Mouse (Mus musculus): ENCODE data around the gene Dhx30. TPM values are rescaled to one million over a fixed set of nuclear protein-coding genes. Genes with fewer than 3 reads are reported as not detected.
A peak's percentile ranks its signal among the peaks of the same experiment; 100 is the strongest.
"Not testable (repeated sequence)": the region's sequence is repeated elsewhere in the genome, so short reads cannot be mapped to it uniquely, and the experiment has no call there.

Gene Dhx30
- total and polyA plus RNA-seq, 3 experiments = 23.6 to 61.6 (median 49.5) TPM

- H3K36me3 ChIP-seq (replicated peaks) = peaks cover 76% of the 10 kb centered on the region
- H3K4me3 ChIP-seq (ENCODE audit: low read depth, low read length) = no peak overlapping the region
- no peaks in the 10 kb centered on the region for H3K9me3 ChIP-seq (replicated peaks)
- TF ChIP-seq GATA2 (IDR thresholded peaks at IDR 0.05; ENCODE audit: borderline replicate concordance, low read depth, low read length) (no peak), GATA1 (IDR thresholded peaks at IDR 0.05; ENCODE audit: borderline replicate concordance, low read length) (no peak), POLR2AphosphoS5 (IDR thresholded peaks at IDR 0.05; ENCODE audit: insufficient replicate concordance, low read depth, low read length) (no peak), TAL1 (conservative IDR thresholded peaks at IDR 0.05; ENCODE audit: low read depth, low read length) (no peak), CTCF (IDR thresholded peaks at IDR 0.05; ENCODE audit: low read depth, low read length) (no peak)
- ATAC-seq (ENCODE audit: extremely low read depth, insufficient number of reproducible peaks, low FRiP score, poor library complexity, severe bottlenecking) = no peak
- no peaks in the 10 kb centered on the region for H3K27me3 ChIP-seq (ENCODE audit: insufficient read depth, low read length)
- DNase-seq (ENCODE audit: low spot score) = no peak
- peaks cover 18% of the 10 kb centered on the region for H3K4me1 ChIP-seq (ENCODE audit: insufficient read depth, low read depth, low read length)
Measured at GRCm38 (mm10) chr9:110097791-110098190, 19.8 kb downstream of the Dhx30 start.

- no peak overlapping the region for H3K4me3 ChIP-seq (ENCODE audit: low read depth, low read length)
- TF ChIP-seq GATA1 (IDR thresholded peaks at IDR 0.05; ENCODE audit: borderline replicate concordance, low read length) = no peak
- TF ChIP-seq POLR2AphosphoS5 (IDR thresholded peaks at IDR 0.05; ENCODE audit: insufficient replicate concordance, low read depth, low read length) = no peak
- TF ChIP-seq CTCF (IDR thresholded peaks at IDR 0.05; ENCODE audit: low read depth, low read length) = no peak
- no peak for TF ChIP-seq GATA2 (IDR thresholded peaks at IDR 0.05; ENCODE audit: borderline replicate concordance, low read depth, low read length)
- no peak for TF ChIP-seq TAL1 (conservative IDR thresholded peaks at IDR 0.05; ENCODE audit: low read depth, low read length)
- ATAC-seq (ENCODE audit: extremely low read depth, insufficient number of reproducible peaks, low FRiP score, poor library complexity, severe bottlenecking) (no peak), DNase-seq (ENCODE audit: low spot score) (no peak)
- H3K4me1 ChIP-seq (ENCODE audit: insufficient read depth, low read depth, low read length) = peaks cover 15% of the 10 kb centered on the region
- peaks cover 89% of the 10 kb centered on the region for H3K36me3 ChIP-seq (replicated peaks)
- H3K9me3 ChIP-seq (replicated peaks) = no peaks in the 10 kb centered on the region
- H3K27me3 ChIP-seq (ENCODE audit: insufficient read depth, low read length) = no peaks in the 10 kb centered on the region
Measured at GRCm38 (mm10) chr9:110094761-110095160, 22.9 kb downstream of the Dhx30 start.

DNA sequence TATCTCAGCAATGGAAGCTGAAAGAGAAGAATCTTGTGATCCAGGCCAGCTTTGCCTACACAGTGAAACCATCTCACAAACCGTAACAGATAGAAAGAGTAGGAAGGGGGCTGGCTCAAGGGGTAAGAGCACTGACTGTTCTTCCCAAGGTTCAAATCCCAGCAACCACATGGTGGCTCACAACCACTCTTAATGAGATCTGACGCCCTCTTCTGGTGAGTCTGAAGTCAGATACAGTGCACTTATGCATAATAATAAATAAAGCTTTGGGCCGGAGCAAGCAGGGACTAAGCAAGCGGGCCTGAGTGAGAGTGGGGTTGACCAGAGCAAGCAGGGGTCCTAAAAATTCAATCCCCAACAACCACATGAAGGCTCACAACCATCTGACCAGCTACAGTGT lies 24.3 kb downstream of the Dhx30 start:
- TF ChIP-seq TAL1 (conservative IDR thresholded peaks at IDR 0.05; ENCODE audit: low read depth, low read length) = no peak
- TF ChIP-seq CTCF (IDR thresholded peaks at IDR 0.05; ENCODE audit: low read depth, low read length) = no peak
- TF ChIP-seq GATA1 (IDR thresholded peaks at IDR 0.05; ENCODE audit: borderline replicate concordance, low read length) = no peak
- no peak for TF ChIP-seq GATA2 (IDR thresholded peaks at IDR 0.05; ENCODE audit: borderline replicate concordance, low read depth, low read length)
- TF ChIP-seq POLR2AphosphoS5 (IDR thresholded peaks at IDR 0.05; ENCODE audit: insufficient replicate concordance, low read depth, low read length) = no peak

DNA sequence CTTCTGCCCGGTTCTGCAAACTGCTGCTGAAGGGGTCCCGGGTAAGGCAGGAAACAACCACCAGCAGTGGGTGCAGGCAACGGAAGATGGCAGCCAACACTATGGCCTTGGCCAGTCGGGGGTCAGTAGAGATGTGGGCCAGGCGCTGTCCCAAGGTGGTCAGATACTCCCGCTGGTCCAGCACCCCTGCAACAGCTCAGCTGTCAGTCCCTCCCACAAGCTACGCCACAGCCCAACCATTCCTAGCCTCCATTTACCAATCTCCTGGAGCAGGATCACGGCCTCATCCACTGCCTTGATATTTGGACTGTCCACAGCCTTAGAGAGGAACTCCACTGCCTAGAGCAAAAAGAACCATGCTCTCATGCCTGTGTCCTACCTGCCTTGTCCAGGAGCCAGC lies 31.9 kb downstream of the Dhx30 start:
- ATAC-seq (ENCODE audit: extremely low read depth, insufficient number of reproducible peaks, low FRiP score, poor library complexity, severe bottlenecking) = no peak
- Histone ChIP-seq H3K4me1 (ENCODE audit: insufficient read depth, low read depth, low read length) (no peaks in the 10 kb centered on the region), H3K4me3 (ENCODE audit: low read depth, low read length) (no peak overlapping the region), H3K9me3 (replicated peaks) (no peaks in the 10 kb centered on the region), H3K36me3 (replicated peaks) (peaks cover 97% of the 10 kb centered on the region), H3K27me3 (ENCODE audit: insufficient read depth, low read length) (no peaks in the 10 kb centered on the region)
- DNase-seq (ENCODE audit: low spot score) = no peak
- TF ChIP-seq CTCF (IDR thresholded peaks at IDR 0.05; ENCODE audit: low read depth, low read length) (no peak), GATA1 (IDR thresholded peaks at IDR 0.05; ENCODE audit: borderline replicate concordance, low read length) (no peak), GATA2 (IDR thresholded peaks at IDR 0.05; ENCODE audit: borderline replicate concordance, low read depth, low read length) (no peak), TAL1 (conservative IDR thresholded peaks at IDR 0.05; ENCODE audit: low read depth, low read length) (no peak), POLR2AphosphoS5 (IDR thresholded peaks at IDR 0.05; ENCODE audit: insufficient replicate concordance, low read depth, low read length) (no peak)

More for the DNA sequence above, 24.3 kb downstream of the Dhx30 start:
- H3K9me3 ChIP-seq (replicated peaks) = no peaks in the 10 kb centered on the region
- peaks cover 92% of the 10 kb centered on the region for H3K36me3 ChIP-seq (replicated peaks)
- no peak for ATAC-seq (ENCODE audit: extremely low read depth, insufficient number of reproducible peaks, low FRiP score, poor library complexity, severe bottlenecking)
- H3K27me3 ChIP-seq (ENCODE audit: insufficient read depth, low read length) = no peaks in the 10 kb centered on the region
- no peak for DNase-seq (ENCODE audit: low spot score)
- H3K4me3 ChIP-seq (ENCODE audit: low read depth, low read length) = no peak overlapping the region
- H3K4me1 ChIP-seq (ENCODE audit: insufficient read depth, low read depth, low read length) = peaks cover 6% of the 10 kb centered on the region; the same call in 1 of the 2 replicates

DNA sequence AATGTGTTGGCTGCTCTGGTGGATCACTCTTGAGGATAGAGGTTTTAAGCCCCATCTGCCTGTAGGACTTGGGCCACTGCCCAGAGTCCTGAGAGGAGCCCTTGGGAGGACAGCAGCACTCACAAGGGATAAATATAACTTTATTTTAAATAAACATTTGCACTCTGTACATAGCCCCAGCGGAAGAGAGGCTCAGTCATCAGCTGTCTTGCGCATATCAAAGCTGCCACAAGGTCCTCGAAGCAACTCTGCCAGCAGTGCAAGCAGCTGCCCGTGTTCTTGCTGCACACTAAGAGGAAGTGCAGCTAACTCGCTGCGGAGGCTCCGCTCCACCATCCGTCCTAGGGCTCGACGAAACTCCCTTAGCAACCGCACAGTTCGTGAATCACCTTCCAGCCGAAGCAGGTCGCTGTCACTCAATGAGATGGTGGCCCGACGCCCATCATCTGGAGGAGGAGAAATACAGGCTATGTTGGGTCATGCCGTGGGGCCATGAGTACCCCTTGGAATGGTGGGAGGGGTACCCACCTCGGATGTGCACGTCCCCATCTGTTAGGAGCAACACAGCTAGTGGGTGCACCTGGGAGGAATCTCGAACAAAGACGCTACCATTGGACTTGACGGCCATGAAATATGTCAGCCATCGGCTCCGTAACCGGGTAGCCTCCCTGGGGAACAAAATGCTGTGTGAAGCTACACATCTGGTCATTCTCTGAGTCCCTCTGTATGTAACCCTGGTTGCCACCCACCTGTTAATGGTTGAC lies 33.2 kb downstream of the Dhx30 start:
- no peak for ATAC-seq (ENCODE audit: extremely low read depth, insufficient number of reproducible peaks, low FRiP score, poor library complexity, severe bottlenecking)
- H3K9me3 ChIP-seq (replicated peaks) = no peaks in the 10 kb centered on the region
- H3K36me3 ChIP-seq (replicated peaks) = peaks cover 93% of the 10 kb centered on the region
- no peaks in the 10 kb centered on the region for H3K4me1 ChIP-seq (ENCODE audit: insufficient read depth, low read depth, low read length)
- H3K4me3 ChIP-seq (ENCODE audit: low read depth, low read length) = no peak overlapping the region
- no peak for DNase-seq (ENCODE audit: low spot score)
- TF ChIP-seq TAL1 (conservative IDR thresholded peaks at IDR 0.05; ENCODE audit: low read depth, low read length) (no peak), POLR2AphosphoS5 (IDR thresholded peaks at IDR 0.05; ENCODE audit: insufficient replicate concordance, low read depth, low read length) (0 out of 2 replicates have a peak, but pooled peaks have one; percentile 57)
- no peaks in the 10 kb centered on the region for H3K27me3 ChIP-seq (ENCODE audit: insufficient read depth, low read length)

DNA sequence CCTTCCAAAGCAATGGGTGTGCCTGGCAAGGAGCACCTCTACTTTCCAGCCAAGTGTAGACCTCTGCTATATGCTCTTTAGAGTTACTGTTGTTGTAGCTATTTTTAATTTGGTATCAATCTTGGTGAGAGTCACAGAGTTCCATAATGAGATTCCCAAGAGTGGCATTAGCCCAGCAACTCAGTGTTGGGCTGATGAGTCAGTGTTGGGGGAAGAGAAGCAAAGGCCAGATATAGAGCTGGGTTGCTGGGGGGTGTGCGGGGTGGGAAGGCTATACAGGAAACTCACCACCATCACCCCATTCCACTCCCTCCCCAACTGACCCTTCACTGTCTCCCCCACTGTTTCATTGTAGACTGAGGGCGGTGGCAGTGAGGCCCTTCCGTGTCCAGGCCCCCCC lies 36.6 kb downstream of the Dhx30 start:
- no peak overlapping the region for H3K4me3 ChIP-seq (ENCODE audit: low read depth, low read length)
- DNase-seq (ENCODE audit: low spot score) = no peak
- peaks cover 78% of the 10 kb centered on the region for H3K36me3 ChIP-seq (replicated peaks)
- no peaks in the 10 kb centered on the region for H3K27me3 ChIP-seq (ENCODE audit: insufficient read depth, low read length)
- no peak for TF ChIP-seq CTCF (IDR thresholded peaks at IDR 0.05; ENCODE audit: low read depth, low read length)
- no peak for TF ChIP-seq POLR2AphosphoS5 (IDR thresholded peaks at IDR 0.05; ENCODE audit: insufficient replicate concordance, low read depth, low read length)
- no peak for TF ChIP-seq TAL1 (conservative IDR thresholded peaks at IDR 0.05; ENCODE audit: low read depth, low read length)
- no peak for TF ChIP-seq GATA2 (IDR thresholded peaks at IDR 0.05; ENCODE audit: borderline replicate concordance, low read depth, low read length)
- TF ChIP-seq GATA1 (IDR thresholded peaks at IDR 0.05; ENCODE audit: borderline replicate concordance, low read length) = no peak
- H3K9me3 ChIP-seq (replicated peaks) = no peaks in the 10 kb centered on the region
- ATAC-seq (ENCODE audit: extremely low read depth, insufficient number of reproducible peaks, low FRiP score, poor library complexity, severe bottlenecking) = no peak
- no peaks in the 10 kb centered on the region for H3K4me1 ChIP-seq (ENCODE audit: insufficient read depth, low read depth, low read length)

- H3K36me3 ChIP-seq (replicated peaks) = peaks cover 52% of the 10 kb centered on the region
- H3K9me3 ChIP-seq (replicated peaks); ATAC-seq (ENCODE audit: extremely low read depth, insufficient number of reproducible peaks, low FRiP score, poor library complexity, severe bottlenecking); H3K4me3 ChIP-seq (ENCODE audit: low read depth, low read length); H3K27me3 ChIP-seq (ENCODE audit: insufficient read depth, low read length); H3K4me1 ChIP-seq (ENCODE audit: insufficient read depth, low read depth, low read length); DNase-seq (ENCODE audit: low spot score): not testable (repeated sequence)
Measured at GRCm38 (mm10) chr9:110076468-110076867, 41.2 kb downstream of the Dhx30 start.

Data from G1E (cell line).